Mouse (Mus musculus) thymus, adult 2 months (tissue): Measurements from ENCODE around the gene Fbrsl1. TPM values are rescaled to one million over a fixed set of nuclear protein-coding genes. Genes with fewer than 3 reads are reported as not detected.

Source experiments
- DNase-seq: peaks from one replicate; pipeline ENCODE4 v3.0.0; 2021
- H3K27ac ChIP-seq: fragments of 200-500 bp; 2 replicates; pipeline ENCODE4 v1.5.1; 2012; ENCODE audit warnings: low read length, control low read depth; ENCODE audit not compliant: control insufficient read depth, insufficient read depth
- H3K27me3 ChIP-seq: fragments of 200-500 bp; 2 replicates; pipeline ENCODE4 v1.6.1; 2012; ENCODE audit warnings: mild to moderate bottlenecking, low read length, moderate library complexity, mixed read lengths; ENCODE audit not compliant: control insufficient read depth, insufficient read depth
- H3K36me3 ChIP-seq: fragments of 200-500 bp; 2 replicates; pipeline ENCODE4 v1.6.1; 2012; ENCODE audit warnings: mild to moderate bottlenecking, low read length, moderate library complexity; ENCODE audit not compliant: control insufficient read depth, insufficient read depth
- H3K4me1 ChIP-seq: fragments of 200-500 bp; replicated peaks from 2 replicates; pipeline ENCODE4 v1.6.1; 2012; ENCODE audit warnings: low read length; ENCODE audit not compliant: control insufficient read depth, insufficient read depth
- H3K4me3 ChIP-seq: fragments of 200-500 bp; 2 replicates; pipeline ENCODE4 v1.5.1; 2012; ENCODE audit warnings: mild to moderate bottlenecking, low read length, control low read depth, moderate library complexity; ENCODE audit not compliant: control insufficient read depth, insufficient read depth
- CTCF ChIP-seq: fragments of 200-500 bp; IDR thresholded peaks from 2 replicates; pipeline ENCODE4 v1.5.1; 2012; ENCODE audit warnings: mild to moderate bottlenecking, control low read depth, low read length, moderate library complexity, borderline replicate concordance; ENCODE audit not compliant: control insufficient read depth, poor library complexity, insufficient read depth; ENCODE audit errors: extremely low read depth
- POLR2A ChIP-seq: fragments of 200-500 bp; IDR thresholded peaks from 2 replicates; pipeline ENCODE4 v1.6.1; 2012; ENCODE audit warnings: mild to moderate bottlenecking, low read length, control low read depth, moderate library complexity; ENCODE audit not compliant: control insufficient read depth, poor library complexity, insufficient read depth; ENCODE audit errors: extremely low read depth
- WGBS: fragments of 180-500 bp; shearing (Covaris S2); methylation state at CpG from one replicate; pipeline ENCODE4 v1.1.7; 2018; 5-methylcytosine and 5-hydroxymethylcytosine counted together
- polyA plus RNA-seq: library from polyadenylated mRNA; depleted of rRNA; stranded (reverse); fragments of >200 nt; gene quantifications from 2 replicates; pipeline ENCODE4 v1.2.3, GENCODE M21; 2012; rRNA removed

Fbrsl1 gene
- 129 and 200 TPM in 2 replicates for polyA plus RNA-seq

DNA sequence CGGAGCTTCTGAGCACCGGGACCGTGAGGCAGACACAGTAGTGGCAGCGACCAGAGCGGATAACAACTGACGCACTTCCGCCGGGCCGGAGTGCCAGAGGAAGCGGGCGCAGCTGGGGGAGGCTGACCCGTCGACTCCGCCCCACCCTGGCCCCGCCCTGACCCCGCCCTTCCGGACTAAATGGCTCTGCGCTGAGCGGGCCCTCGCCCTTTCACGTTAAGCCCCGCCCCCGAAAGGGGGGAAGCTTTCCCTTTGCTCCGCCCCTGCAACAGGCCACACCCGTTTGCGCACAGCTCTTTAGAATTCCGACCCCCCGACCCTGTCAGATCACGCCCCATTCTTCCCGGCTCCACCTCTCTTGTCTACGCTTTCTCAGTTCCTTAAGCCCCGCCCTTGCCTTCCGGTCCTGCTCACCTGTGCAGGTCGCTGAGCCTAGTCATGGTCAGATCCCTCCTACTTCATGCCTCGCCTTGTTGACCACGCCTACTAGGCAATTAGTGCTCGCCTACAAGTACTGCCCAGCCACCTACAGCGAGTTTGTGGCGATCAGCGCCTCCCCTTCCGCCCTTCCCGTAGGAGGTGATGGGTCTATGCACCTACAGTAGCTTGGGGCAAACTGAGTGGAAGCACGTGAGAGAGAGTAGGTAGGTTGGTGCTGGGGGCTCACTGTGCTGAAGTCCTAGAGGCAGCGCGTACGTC, at the start of gene Fbrsl1:
TSS of gene Fbrsl1 (minus strand) at position 68 of the 699 bp plus-strand sequence.
- Histone ChIP-seq H3K27me3 (no peaks in the 10 kb centered on the region), H3K36me3 (no peaks in the 10 kb centered on the region), H3K27ac (no peak within 1 kb of the TSS), H3K4me3 (peak within 1 kb of the TSS; percentile 55), H3K4me1 (peaks cover 19% of the 10 kb centered on the region)
- peak; percentile 97 for DNase-seq
- TF ChIP-seq CTCF: no peak
- TF ChIP-seq POLR2A: 0 out of 2 replicates have a peak, but pooled peaks have one; percentile 49
- under 1% methylated on average over 45 of the region's 46 CpGs for WGBS

GRCm38 (mm10) chr5:110498071-110498470, 49.8 kb upstream of the Fbrsl1 start:
- TF ChIP-seq POLR2A (no peak), CTCF (no peak)
- Histone ChIP-seq H3K27ac (no peak overlapping the region), H3K27me3 (no peaks in the 10 kb centered on the region), H3K4me1 (no peaks in the 10 kb centered on the region), H3K4me3 (no peak overlapping the region), H3K36me3 (no peaks in the 10 kb centered on the region)
- WGBS: 76% methylated on average over 10 of the region's 10 CpGs
- DNase-seq: no peak

GRCm38 (mm10) chr5:110497556-110497955, 49.3 kb upstream of the Fbrsl1 start:
- H3K4me3 ChIP-seq: no peak overlapping the region
- DNase-seq: no peak
- no peaks in the 10 kb centered on the region for H3K4me1 ChIP-seq
- H3K36me3 ChIP-seq: no peaks in the 10 kb centered on the region
- no peaks in the 10 kb centered on the region for H3K27me3 ChIP-seq
- 94% methylated on average over 5 of the region's 5 CpGs for WGBS
- no peak overlapping the region for H3K27ac ChIP-seq
- TF ChIP-seq CTCF: no peak
- TF ChIP-seq POLR2A: no peak

GRCm38 (mm10) chr5:110495051-110495450, 46.7 kb upstream of the Fbrsl1 start:
- TF ChIP-seq POLR2A: no peak
- TF ChIP-seq CTCF: no peak
- H3K27ac ChIP-seq: no peak overlapping the region
- no peak for DNase-seq
- H3K36me3 ChIP-seq: no peaks in the 10 kb centered on the region
- H3K4me3 ChIP-seq: no peak overlapping the region
- WGBS: 98% methylated on average over 6 of the region's 6 CpGs
- no peaks in the 10 kb centered on the region for H3K4me1 ChIP-seq
- H3K27me3 ChIP-seq: no peaks in the 10 kb centered on the region

DNA sequence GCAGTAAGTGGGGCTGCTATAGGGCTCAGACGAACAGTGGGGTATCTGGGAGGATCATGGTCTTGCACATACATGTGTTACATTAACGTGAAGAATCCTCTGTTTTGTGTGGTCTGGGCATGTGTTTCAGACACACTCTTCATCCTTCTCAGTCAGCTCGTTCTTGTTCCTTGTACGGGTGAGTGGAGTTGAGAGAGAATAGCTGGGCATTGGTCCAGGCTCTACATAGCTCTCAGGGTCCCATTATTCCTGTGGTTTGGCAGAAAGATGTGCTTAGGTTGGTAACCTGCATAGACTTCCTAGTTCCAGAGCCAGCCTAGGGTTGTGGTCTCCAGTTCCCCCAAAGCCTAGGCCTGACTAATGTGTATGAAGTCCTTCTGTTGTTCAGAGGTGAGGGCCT, 46.1 kb upstream of the Fbrsl1 start:
- 82% methylated on average over 4 of the region's 4 CpGs for WGBS

DNA sequence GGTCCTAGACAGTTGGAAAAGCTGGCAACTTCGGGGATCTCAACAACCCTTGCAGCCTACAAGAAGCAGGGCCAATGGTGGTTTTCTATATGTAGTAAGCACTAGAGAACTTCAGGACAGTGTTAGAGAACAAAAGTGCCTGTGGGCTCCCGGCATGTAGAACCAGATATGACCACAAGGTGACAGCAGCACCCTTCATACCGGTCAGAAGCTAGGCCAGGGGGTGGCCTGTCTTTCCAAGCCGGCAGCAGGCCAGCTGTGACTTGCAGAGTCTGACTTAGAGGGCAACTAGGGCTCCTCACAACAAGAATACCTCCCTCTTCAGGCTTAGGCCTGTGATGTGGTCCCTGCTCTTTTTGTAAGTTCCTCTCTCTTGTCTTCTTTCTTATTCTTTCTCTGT, 45.5 kb upstream of the Fbrsl1 start:
- Histone ChIP-seq H3K27me3 (no peaks in the 10 kb centered on the region), H3K4me1 (no peaks in the 10 kb centered on the region), H3K27ac (no peak overlapping the region), H3K36me3 (no peaks in the 10 kb centered on the region), H3K4me3 (no peak overlapping the region)
- TF ChIP-seq POLR2A (no peak), CTCF (peak; percentile 57; the same call in 1 of the 2 replicates)
- WGBS: 7% methylated on average over 4 of the region's 4 CpGs
- peak; percentile 24 for DNase-seq

More for the DNA sequence above, 46.1 kb upstream of the Fbrsl1 start:
- Histone ChIP-seq H3K36me3 (no peaks in the 10 kb centered on the region), H3K27me3 (no peaks in the 10 kb centered on the region), H3K27ac (no peak overlapping the region), H3K4me3 (no peak overlapping the region), H3K4me1 (no peaks in the 10 kb centered on the region)
- DNase-seq: no peak
- TF ChIP-seq CTCF: no peak
- TF ChIP-seq POLR2A: no peak
